Mouse (Mus musculus) left cerebral cortex, postnatal 36 days (tissue): ENCODE measurements at regions not wholly inside any gene's neighbourhood (a gene's known extent, or its start where the extent isn't known, plus 50 kb on each side); places are given as distances from the start of the nearest gene placed in this dataset.
A peak's percentile ranks its signal among the peaks of the same experiment; 100 is the strongest.

ENCODE experiments used
- DNase-seq, 2 experiments: peaks; one replicate each; pipeline ENCODE4 v3.0.0; 2021 to 2022; ENCODE audit warnings: low spot score in 2 of 2, mixed read lengths in 1 of 2
- intact Hi-C: fragments of 180-260 bp; cut with DNase I; formaldehyde crosslinking; loops from one replicate; pipeline ENCODE4 v1.15.1; 2025

- no peak for DNase-seq
- intact Hi-C loops: no loop called here
These were observed 587.5 kb downstream of the Bcl11a start for GRCm38 (mm10) chr11:24665310-24665709.

- intact Hi-C loops: no loop called here
- DNase-seq: no peak
These were observed 593.8 kb downstream of the Bcl11a start for GRCm38 (mm10) chr11:24671662-24672061.

- DNase-seq: no peak
- intact Hi-C loops: no loop called here
These were observed 595.7 kb downstream of the Bcl11a start for GRCm38 (mm10) chr11:24673248-24674207.

GRCm38 (mm10) chr11:24674208-24674571 lies 596.3 kb downstream of the Bcl11a start:
- no peak for DNase-seq
- intact Hi-C loops: no loop called here

GRCm38 (mm10) chr11:24677016-24677415 lies 599.2 kb downstream of the Bcl11a start:
- intact Hi-C loops: no loop called here
- DNase-seq: peak in 1 of 2 experiments; percentile 14

- intact Hi-C loops: no loop called here
- peak; percentile 19 to 24 for DNase-seq
These were observed 601.7 kb downstream of the Bcl11a start for GRCm38 (mm10) chr11:24679581-24679980.

GRCm38 (mm10) chr11:24682423-24682822 lies 604.6 kb downstream of the Bcl11a start:
- intact Hi-C loops: no loop called here

GRCm38 (mm10) chr11:24685545-24686467 lies 608.0 kb downstream of the Bcl11a start:
- DNase-seq: no peak
- intact Hi-C loops: no loop called here

More at GRCm38 (mm10) chr11:24682423-24682822, 604.6 kb downstream of the Bcl11a start:
- DNase-seq: no peak

- intact Hi-C loops: no loop called here
- DNase-seq: no peak
These were observed 610.4 kb downstream of the Bcl11a start for GRCm38 (mm10) chr11:24688160-24688782.

GRCm38 (mm10) chr11:24689807-24690333 lies 612.0 kb downstream of the Bcl11a start:
- intact Hi-C loops: no loop called here
- DNase-seq: no peak

- intact Hi-C loops: no loop called here
- no peak for DNase-seq
These were observed 616.1 kb downstream of the Bcl11a start for GRCm38 (mm10) chr11:24693926-24694325.

- intact Hi-C loops: no loop called here
- no peak for DNase-seq
These were observed 617.3 kb downstream of the Bcl11a start for GRCm38 (mm10) chr11:24695010-24695720.

GRCm38 (mm10) chr11:24696561-24696960 lies 618.7 kb downstream of the Bcl11a start:
- intact Hi-C loops: no loop called here
- no peak for DNase-seq

GRCm38 (mm10) chr11:24708790-24709189 lies 630.9 kb downstream of the Bcl11a start:
- DNase-seq: no peak
- intact Hi-C loops: no loop called here

- DNase-seq: peak; percentile 18 to 23
These were observed 638.9 kb downstream of the Bcl11a start for GRCm38 (mm10) chr11:24716539-24717287.

GRCm38 (mm10) chr11:24724259-24724937 lies 646.5 kb downstream of the Bcl11a start:
- intact Hi-C loops: no loop called here
- no peak for DNase-seq

More at GRCm38 (mm10) chr11:24716539-24717287, 638.9 kb downstream of the Bcl11a start:
- intact Hi-C loops: no loop called here

- intact Hi-C loops: no loop called here
- peak in 1 of 2 experiments; percentile 14 for DNase-seq
These were observed 648.5 kb downstream of the Bcl11a start for GRCm38 (mm10) chr11:24726331-24726730.

- no peak for DNase-seq
- intact Hi-C loops: no loop called here
These were observed 649.5 kb downstream of the Bcl11a start for GRCm38 (mm10) chr11:24727404-24727803.
